Mouse (Mus musculus) thymus, postnatal 36 days (tissue): ENCODE data around the gene Prss46.

Source experiments
- DNase-seq, 2 experiments: peaks; one replicate each; pipeline ENCODE4 v3.0.0; 2022; ENCODE audit warnings: mixed read lengths in 2 of 2

Prss46 gene

GRCm38 (mm10) chr9:110858967-110859596 is 14.8 kb downstream of the Prss46 start:
- DNase-seq, result no peak

DNA sequence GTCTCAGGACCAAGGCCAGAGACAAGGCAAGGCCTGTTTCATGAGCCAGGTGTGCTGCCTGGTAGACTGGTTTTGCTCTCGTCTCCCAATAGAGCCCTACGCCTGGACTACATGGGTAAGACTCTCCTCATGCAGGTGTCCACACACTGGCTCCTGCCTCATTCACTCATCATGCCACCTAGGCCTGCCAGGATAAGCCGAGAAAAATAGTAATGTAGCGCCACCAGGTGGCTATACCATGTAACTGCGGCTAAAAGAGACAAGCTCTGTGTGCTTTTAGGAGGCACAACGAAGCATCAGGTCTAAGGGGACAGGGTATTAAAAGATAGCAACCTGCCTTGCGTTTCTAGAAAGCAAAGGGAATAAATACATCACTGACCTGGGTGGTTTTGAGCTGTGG is 26.7 kb downstream of the Prss46 start:
- peak; percentile 57 to 59 for DNase-seq

DNA sequence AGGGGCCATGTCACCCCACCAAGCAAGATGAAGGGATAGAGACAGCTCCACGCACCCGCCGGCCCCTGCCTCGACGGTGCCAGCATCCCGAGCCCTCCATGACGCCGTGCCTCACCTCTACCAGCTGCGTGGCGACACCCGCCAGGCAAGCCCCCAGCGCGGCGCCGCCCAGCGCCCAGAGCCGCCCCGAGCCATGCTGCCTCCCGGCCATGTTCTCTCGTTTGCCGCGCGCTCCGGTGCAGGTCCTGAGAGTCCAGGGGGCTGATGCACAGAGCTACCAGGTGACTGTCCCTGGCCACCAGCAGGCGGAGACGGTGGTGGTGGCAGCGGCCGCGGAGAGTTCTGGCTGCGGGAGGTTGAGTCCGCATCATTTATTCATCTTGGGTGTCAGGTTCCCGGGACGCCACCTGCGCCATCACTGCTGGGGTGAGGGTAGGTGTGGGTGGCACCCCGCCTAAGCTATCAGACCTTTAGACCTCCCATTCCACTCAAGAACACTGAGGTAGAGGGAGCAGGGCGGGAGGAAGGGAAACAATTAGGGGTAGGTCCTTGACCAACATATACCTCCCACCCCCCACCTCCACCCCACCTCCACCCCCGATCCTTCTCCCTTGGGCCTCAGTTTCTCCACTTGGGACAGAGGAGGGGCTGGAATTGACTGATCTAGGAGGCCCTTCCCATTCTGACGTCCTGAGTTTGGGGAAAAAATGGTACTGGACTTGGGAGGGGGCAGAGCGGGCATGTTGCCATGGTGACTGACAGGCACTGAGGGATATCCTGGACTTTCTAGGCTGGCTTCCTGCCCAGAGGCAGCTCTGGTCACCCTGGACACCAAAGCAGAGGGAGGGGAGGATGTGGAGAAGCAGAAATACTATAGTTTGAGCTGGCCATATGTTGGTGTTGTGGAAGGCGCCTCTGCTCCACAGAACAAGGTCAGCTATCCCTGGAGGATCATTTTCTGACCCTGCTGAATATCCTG is 29.7 kb downstream of the Prss46 start:
- peak; percentile 57 to 66 for DNase-seq

DNA sequence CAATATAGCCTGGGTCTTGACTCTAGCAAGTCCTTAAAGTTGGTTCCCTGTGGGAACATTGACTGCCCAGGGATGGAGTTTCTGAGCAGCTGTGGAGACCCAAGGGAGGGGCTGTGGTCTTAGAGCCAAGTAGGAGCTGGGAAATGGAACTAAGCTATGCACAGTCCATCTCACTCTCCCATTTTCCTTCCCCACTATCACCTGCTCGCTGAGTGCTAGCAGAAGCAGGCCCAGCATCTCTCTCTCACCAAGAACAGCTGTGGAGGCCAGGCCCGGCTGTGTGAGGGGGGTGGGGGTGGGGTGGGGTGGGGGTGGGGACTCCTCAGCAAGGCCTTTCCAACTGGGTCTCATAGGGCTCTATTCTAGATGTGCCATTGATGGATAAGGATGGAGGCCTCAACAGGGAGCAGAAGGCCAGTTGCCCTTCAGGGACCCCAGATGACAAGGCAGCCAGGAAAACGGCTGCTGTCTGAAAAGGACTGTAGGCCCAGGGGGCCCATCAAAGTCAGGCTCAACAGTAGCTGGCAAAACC is 30.4 kb downstream of the Prss46 start:
- DNase-seq, result no peak

DNA sequence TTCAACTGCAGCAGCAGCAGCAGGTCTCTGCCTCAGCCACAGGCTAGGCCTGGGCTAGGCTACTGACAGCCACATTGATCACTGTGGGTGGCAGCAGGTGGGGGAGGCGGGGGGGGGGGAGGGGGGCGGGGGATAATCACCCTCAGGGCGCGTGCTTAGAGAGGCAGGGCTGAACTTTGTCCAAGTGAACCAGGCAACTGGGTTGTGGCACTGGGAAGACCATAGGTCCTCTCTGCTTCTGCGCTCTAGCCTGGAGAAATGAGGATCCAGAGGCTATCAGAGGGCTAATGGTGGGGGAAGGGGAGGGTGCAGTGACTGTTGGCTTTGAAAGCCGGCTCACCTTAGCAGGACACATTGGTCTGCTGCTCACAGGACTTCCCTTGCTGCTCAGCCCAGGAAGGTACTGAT is 31.0 kb downstream of the Prss46 start:
- DNase-seq, result no peak

- no peak for DNase-seq
These were observed 33.0 kb downstream of the Prss46 start for GRCm38 (mm10) chr9:110877353-110877752.

- no peak for DNase-seq
These were observed 33.6 kb downstream of the Prss46 start for GRCm38 (mm10) chr9:110877888-110878287.

DNA sequence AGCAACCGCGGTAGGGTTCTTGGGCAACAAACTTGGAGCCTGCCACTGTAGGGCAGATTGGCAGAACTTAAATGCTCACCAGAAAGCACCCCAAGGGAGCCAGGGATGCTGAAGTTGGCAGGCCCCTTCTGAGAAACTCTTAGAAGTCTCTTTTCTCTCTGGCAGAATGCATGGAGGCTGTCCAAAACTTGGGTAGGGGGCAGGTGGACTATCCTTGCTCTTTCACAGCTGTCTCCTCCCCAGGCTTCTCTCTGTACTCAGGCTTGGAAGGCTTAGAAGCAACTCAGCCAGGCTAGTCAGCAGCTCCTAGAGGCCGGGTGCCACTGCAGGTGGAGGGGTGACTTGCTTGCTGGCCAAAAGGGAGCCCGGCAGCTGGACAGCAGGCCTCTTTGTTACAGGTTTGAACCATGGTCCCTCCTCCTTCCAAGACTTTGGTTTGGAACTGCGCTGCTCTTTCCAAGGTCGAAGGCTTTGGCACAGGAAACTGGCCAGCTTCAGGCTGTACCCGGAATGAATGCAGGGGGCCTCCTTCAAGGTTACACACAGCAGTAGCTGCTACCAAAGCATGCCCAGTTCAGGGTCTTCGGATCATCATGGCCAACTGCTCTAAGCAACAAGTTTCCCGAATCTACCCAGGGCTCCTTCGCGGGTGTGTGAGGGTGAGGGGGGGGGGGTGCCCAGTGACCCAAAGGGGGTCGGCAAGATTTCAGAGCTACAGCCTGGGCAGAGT is 35.0 kb downstream of the Prss46 start, which contains the start of gene Als2cl:
TSS of gene Als2cl (plus strand) at position 680 of the 730 bp plus-strand sequence.
- DNase-seq, result peak in 1 of 2 experiments; percentile 30

DNA sequence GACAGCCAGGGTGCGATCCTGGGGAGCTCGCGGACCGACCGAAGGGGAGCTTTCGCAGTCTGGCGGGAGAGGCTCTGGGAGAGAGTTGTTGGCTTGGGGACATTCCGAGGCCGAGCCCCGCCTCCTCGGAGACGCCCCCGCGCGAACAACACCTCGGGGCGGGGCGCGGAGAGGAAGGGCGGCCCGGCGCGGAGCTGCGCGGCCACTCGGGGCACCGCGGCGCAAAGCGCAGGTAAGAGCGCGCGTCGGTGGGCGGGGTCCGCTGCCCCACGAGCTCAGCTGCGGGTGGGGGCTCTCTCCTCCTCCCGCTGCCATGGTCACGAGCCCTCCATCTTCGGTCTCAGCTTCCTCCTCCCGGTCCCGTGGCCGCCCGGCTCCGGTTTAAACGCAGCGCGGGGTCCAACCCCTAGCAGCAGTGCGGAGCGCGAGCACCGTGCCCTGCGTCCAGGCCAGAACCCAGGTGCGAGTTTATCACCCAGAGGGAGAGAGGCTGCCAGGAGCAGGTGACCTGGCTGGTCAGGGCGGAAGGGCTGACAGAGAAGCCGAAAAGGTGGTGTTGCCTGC is 35.8 kb downstream of the Prss46 start, which contains the start of gene Tmie:
TSS of gene Tmie (minus strand) at position 116 of the 564 bp plus-strand sequence.
- peak; percentile 81 to 87 for DNase-seq

GRCm38 (mm10) chr9:110880772-110881171 is 36.5 kb downstream of the Prss46 start:
- no peak for DNase-seq

- no peak for DNase-seq
These were observed 37.6 kb downstream of the Prss46 start for GRCm38 (mm10) chr9:110881953-110882352.

GRCm38 (mm10) chr9:110887388-110888303 is 43.3 kb downstream of the Prss46 start:
- peak; percentile 69 to 85 for DNase-seq

- DNase-seq, result peak in 1 of 2 experiments; percentile 32
These were observed 44.6 kb downstream of the Prss46 start for GRCm38 (mm10) chr9:110888935-110889334.

DNA sequence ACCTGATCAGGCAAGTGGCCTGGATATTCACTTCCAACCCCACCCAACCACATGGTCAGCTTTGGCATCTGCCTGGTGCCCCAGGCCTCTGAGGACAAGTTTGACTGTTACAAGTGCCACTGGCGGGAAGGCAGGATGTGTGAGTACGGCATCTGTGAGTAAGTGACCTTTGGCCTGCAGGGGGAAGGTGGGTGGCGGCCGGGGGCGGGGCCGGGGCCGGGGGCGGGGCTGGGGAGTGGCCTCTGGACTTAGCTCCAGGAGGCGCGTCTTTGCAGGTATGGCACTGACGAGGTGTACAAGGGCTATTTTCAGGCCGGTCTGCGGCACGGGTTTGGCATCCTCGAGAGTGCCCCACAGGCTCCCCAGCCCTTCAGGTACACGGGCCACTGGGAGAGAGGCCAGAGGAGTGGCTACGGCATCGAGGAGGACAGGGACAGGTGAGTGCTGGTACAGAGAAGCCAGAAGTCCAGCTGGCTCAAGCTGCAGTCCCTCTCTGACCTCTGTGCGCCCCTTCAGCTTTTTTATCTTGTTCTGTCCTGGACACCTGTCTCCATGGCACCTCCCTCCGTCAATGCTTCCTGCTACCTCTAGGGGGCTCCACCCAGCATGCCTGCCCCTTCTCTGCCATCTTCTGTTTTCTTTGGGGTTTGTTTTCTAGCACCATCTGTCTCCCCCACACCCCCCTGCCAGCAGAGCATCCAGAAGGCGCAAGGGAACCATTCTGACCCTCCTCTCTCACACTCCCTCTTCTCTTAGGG is 45.9 kb downstream of the Prss46 start:
- peak; percentile 3 to 36 for DNase-seq

GRCm38 (mm10) chr9:110891077-110891828 is 46.9 kb downstream of the Prss46 start:
- DNase-seq, result peak in 1 of 2 experiments; percentile 54

- DNase-seq, result no peak
These were observed 48.2 kb downstream of the Prss46 start for GRCm38 (mm10) chr9:110892552-110892951.

DNA sequence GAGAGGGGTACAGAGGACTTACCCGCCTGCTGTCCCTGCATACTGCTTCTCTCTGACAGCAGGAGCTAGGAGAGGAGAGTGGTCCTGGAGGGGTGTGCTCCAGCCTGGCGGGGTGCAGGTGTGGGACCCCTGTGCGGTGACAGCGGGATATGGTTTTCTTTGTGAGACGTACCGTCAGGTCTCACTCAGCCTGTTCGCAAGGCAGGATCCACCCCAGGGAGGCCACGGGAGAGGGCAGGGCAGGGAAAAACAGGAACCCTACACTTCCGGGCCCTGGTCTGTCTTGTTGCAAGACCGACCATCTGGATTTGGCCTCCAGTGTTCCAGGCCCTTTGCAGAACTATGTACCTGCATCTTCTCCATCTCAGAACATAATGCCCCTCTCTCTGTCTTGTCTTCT is 49.1 kb downstream of the Prss46 start:
- DNase-seq, result peak in 1 of 2 experiments; percentile 51

GRCm38 (mm10) chr9:110895507-110895906 is 51.2 kb downstream of the Prss46 start:
- peak; percentile 87 to 88 for DNase-seq

GRCm38 (mm10) chr9:110895994-110896393 is 51.7 kb downstream of the Prss46 start:
- DNase-seq, result peak in 1 of 2 experiments; percentile 59
